In genomic region chr11:62440670-62441315, GRCm38 (mm10) we compare ENCODE assay signal across 14 mouse cellular contexts.
"Had no signal": no experiment of that assay in that cellular context is flagged by ENCODE, and none has a peak within 500 bp of the region (broad histone marks: within the 10 kb centered on the region; RNA-seq: fewer than 3 reads in every experiment).

No protein-coding gene starts in this region.

- DNase-seq: left cerebral cortex, postnatal 4 days; lung, adult 2 months; lung, postnatal 14 days; lung, postnatal 4 days; midbrain, embryonic 14.5 days; right cerebral cortex, postnatal 25 days; spleen, adult 18-20 months; thymus, adult 18-20 months; thymus, postnatal 36 days had no signal

- H3K27ac ChIP-seq: kidney, embryonic 15.5 days; limb, embryonic 12.5 days; limb, embryonic 15.5 days; liver, embryonic 12.5 days; liver, embryonic 15.5 days had no signal

- H3K9me3 ChIP-seq: kidney, embryonic 15.5 days; limb, embryonic 15.5 days; liver, embryonic 12.5 days; liver, embryonic 15.5 days had no signal

- H3K27me3 ChIP-seq: kidney, embryonic 15.5 days; limb, embryonic 12.5 days; limb, embryonic 15.5 days; liver, embryonic 12.5 days; liver, embryonic 15.5 days had no signal

- H3K4me3 ChIP-seq: kidney, embryonic 15.5 days; limb, embryonic 12.5 days; limb, embryonic 15.5 days; liver, embryonic 12.5 days; liver, embryonic 15.5 days had no signal

- H3K4me1 ChIP-seq: limb, embryonic 12.5 days; limb, embryonic 15.5 days; liver, embryonic 15.5 days had no signal

- H3K9ac ChIP-seq: kidney, embryonic 15.5 days; limb, embryonic 12.5 days; limb, embryonic 15.5 days; liver, embryonic 12.5 days; liver, embryonic 15.5 days had no signal
